ENCODE assay signal across 20 mouse cellular contexts in genomic region chr3:103379371-103379770, GRCm38 (mm10).
DNase-seq lines count a peak whose midpoint lies in the region; ATAC-seq and TF ChIP-seq lines count a peak whose summit lies in the region.
"Had no signal": no experiment of that assay in that cellular context is flagged by ENCODE, and none has a peak within 500 bp of the region (broad histone marks: within the 10 kb centered on the region; RNA-seq: fewer than 3 reads in every experiment).

No protein-coding gene starts in this region.

- WGBS in forebrain, embryonic 11.5 days = 80% methylated on average over 3 of the region's 3 CpGs
- 54% methylated on average over 3 of the region's 3 CpGs for WGBS in forebrain, embryonic 13.5 days
- 77% methylated on average over 3 of the region's 3 CpGs for WGBS in limb, embryonic 10.5 days
- WGBS in kidney, adult 2 months = 67% methylated on average over 3 of the region's 3 CpGs

- peak; percentile 35 for DNase-seq in forebrain, embryonic 11.5 days (ENCODE audit: low spot score)
- DNase-seq in 416B (ENCODE audit: low read depth) = peak; percentile 48
- peak; percentile 55 for DNase-seq in ES-E14 (ENCODE audit: low read depth, low spot score)
- no peak for DNase-seq in limb, embryonic 10.5 days (ENCODE audit: low spot score)
- no peak for DNase-seq in adipocyte (ENCODE audit: low spot score)
- no peak for DNase-seq in kidney, adult 2 months
- DNase-seq in urinary bladder, postnatal 4 days (ENCODE audit: low spot score in 2 of 2) = no peak
- DNase-seq: adrenal gland, postnatal 10 days; cerebellum, adult 11 months; cerebellum, adult 8-10 months; cerebellum, postnatal 25 days; gastrocnemius, postnatal 10 days; heart, postnatal 10 days; kidney, adult 11 months had no signal

- no peaks in the 10 kb centered on the region for H3K27me3 ChIP-seq in forebrain, embryonic 11.5 days (ENCODE audit: control insufficient read depth, insufficient read depth, low read length)
- H3K27me3 ChIP-seq in forebrain, embryonic 13.5 days = no peaks in the 10 kb centered on the region
- H3K27me3 ChIP-seq in limb, embryonic 10.5 days (ENCODE audit: low read depth, poor library complexity, severe bottlenecking) = no peaks in the 10 kb centered on the region
- no peaks in the 10 kb centered on the region for H3K27me3 ChIP-seq in kidney, adult 2 months (replicated peaks; ENCODE audit: control insufficient read depth, insufficient read depth, low read length)
- H3K27me3 ChIP-seq: embryonic facial prominence, embryonic 13.5 days; forebrain, embryonic 15.5 days; hindbrain, embryonic 13.5 days; Patski had no signal

- H3K4me2 ChIP-seq in forebrain, embryonic 11.5 days (ENCODE audit: low read depth, low read length, severe bottlenecking) = no peak overlapping the region
- no peak overlapping the region for H3K4me2 ChIP-seq in forebrain, embryonic 13.5 days
- H3K4me2 ChIP-seq: embryonic facial prominence, embryonic 13.5 days; forebrain, embryonic 15.5 days; hindbrain, embryonic 13.5 days had no signal

- no peak for TF ChIP-seq POLR2A in kidney, adult 2 months (IDR thresholded peaks at IDR 0.05; ENCODE audit: low read depth, low read length)

- H3K27ac ChIP-seq in forebrain, embryonic 11.5 days (ENCODE audit: low read depth, low read length) = no peak overlapping the region
- no peak overlapping the region for H3K27ac ChIP-seq in forebrain, embryonic 13.5 days
- peak overlapping the region; percentile 67; the same call in 1 of the 2 replicates for H3K27ac ChIP-seq in ES-E14 (ENCODE audit: insufficient read depth, low read depth, low read length, poor library complexity, severe bottlenecking)
- H3K27ac ChIP-seq in limb, embryonic 10.5 days = peak overlapping the region; percentile 44; the same call in 1 of the 2 replicates
- H3K27ac ChIP-seq in kidney, adult 2 months (ENCODE audit: insufficient read depth, low read depth, low read length) = no peak overlapping the region
- H3K27ac ChIP-seq: embryonic facial prominence, embryonic 13.5 days; forebrain, embryonic 15.5 days; hindbrain, embryonic 13.5 days; hindbrain, postnatal 0 days had no signal

- 0 out of 2 replicates have a peak, but pooled peaks cover 3% of the 10 kb centered on the region for H3K9me3 ChIP-seq in forebrain, embryonic 11.5 days (ENCODE audit: control insufficient read depth, low read length)
- H3K9me3 ChIP-seq in forebrain, embryonic 13.5 days (replicated peaks) = 0 out of 2 replicates have a peak, but pooled peaks cover 3% of the 10 kb centered on the region
- no peaks in the 10 kb centered on the region; the same call in 1 of the 2 replicates for H3K9me3 ChIP-seq in ES-E14 (ENCODE audit: control insufficient read depth, insufficient read depth, low read depth, low read length)
- H3K9me3 ChIP-seq in limb, embryonic 10.5 days (replicated peaks) = no peaks in the 10 kb centered on the region
- H3K9me3 ChIP-seq: forebrain, embryonic 15.5 days; hindbrain, embryonic 13.5 days had no signal

- no peak overlapping the region for H3K9ac ChIP-seq in forebrain, embryonic 11.5 days (ENCODE audit: low read length)
- H3K9ac ChIP-seq in forebrain, embryonic 13.5 days = no peak overlapping the region
- no peak overlapping the region for H3K9ac ChIP-seq in ES-E14 (ENCODE audit: insufficient read depth, low read depth, low read length, poor library complexity, severe bottlenecking)
- H3K9ac ChIP-seq: embryonic facial prominence, embryonic 13.5 days; forebrain, embryonic 15.5 days; hindbrain, embryonic 13.5 days had no signal

- in situ Hi-C loops in ES-E14 (cut with MboI; ENCODE audit: low sequenced_read_pairs in 2 of 2, unreplicated experiment in 2 of 2) = no loop called here

- no peak overlapping the region for H3K4me3 ChIP-seq in forebrain, embryonic 11.5 days (ENCODE audit: low read depth, low read length)
- no peak overlapping the region for H3K4me3 ChIP-seq in forebrain, embryonic 13.5 days
- no peak overlapping the region for H3K4me3 ChIP-seq in ES-E14 (ENCODE audit: insufficient read depth in 1 of 2, low read depth in 1 of 2, low read length in 2 of 2, poor library complexity in 1 of 2, severe bottlenecking in 1 of 2)
- H3K4me3 ChIP-seq in limb, embryonic 10.5 days = no peak overlapping the region
- H3K4me3 ChIP-seq in kidney, adult 2 months (ENCODE audit: insufficient read depth, low read depth, low read length) = no peak overlapping the region
- H3K4me3 ChIP-seq: embryonic facial prominence, embryonic 13.5 days; forebrain, embryonic 15.5 days; hindbrain, embryonic 13.5 days had no signal

- no peak for TF ChIP-seq CTCF in kidney, adult 2 months (conservative IDR thresholded peaks at IDR 0.05; ENCODE audit: insufficient read depth, insufficient read length, low read depth, low read length)

- ATAC-seq in forebrain, embryonic 11.5 days (replicated peaks; ENCODE audit: low FRiP score) = no peak
- no peak for ATAC-seq in forebrain, embryonic 13.5 days
- ATAC-seq: forebrain, embryonic 15.5 days; hindbrain, postnatal 0 days; Patski had no signal

- no peaks in the 10 kb centered on the region for H3K36me3 ChIP-seq in forebrain, embryonic 11.5 days (ENCODE audit: control insufficient read depth, insufficient read depth, low read length)
- no peaks in the 10 kb centered on the region for H3K36me3 ChIP-seq in forebrain, embryonic 13.5 days (ENCODE audit: poor library complexity, severe bottlenecking)
- H3K36me3 ChIP-seq in ES-E14 (ENCODE audit: control insufficient read depth, insufficient read depth, low read length, poor library complexity, severe bottlenecking) = no peaks in the 10 kb centered on the region
- no peaks in the 10 kb centered on the region for H3K36me3 ChIP-seq in limb, embryonic 10.5 days
- H3K36me3 ChIP-seq in kidney, adult 2 months (ENCODE audit: control insufficient read depth, insufficient read depth, low read length) = no peaks in the 10 kb centered on the region
- H3K36me3 ChIP-seq: embryonic facial prominence, embryonic 13.5 days; forebrain, embryonic 15.5 days; hindbrain, embryonic 13.5 days had no signal

- no peaks in the 10 kb centered on the region for H3K4me1 ChIP-seq in forebrain, embryonic 11.5 days (replicated peaks; ENCODE audit: control insufficient read depth, insufficient read depth, low read length)
- H3K4me1 ChIP-seq in forebrain, embryonic 13.5 days = no peaks in the 10 kb centered on the region
- H3K4me1 ChIP-seq in ES-E14 (ENCODE audit: control insufficient read depth in 2 of 2, insufficient read depth in 2 of 2, low read length in 2 of 2, poor library complexity in 1 of 2) = peaks cover 4 to 9% of the 10 kb centered on the region in 2 experiments; a peak in 1 of 4 replicates
- H3K4me1 ChIP-seq in limb, embryonic 10.5 days = peaks cover 21% of the 10 kb centered on the region
- H3K4me1 ChIP-seq in kidney, adult 2 months (ENCODE audit: control insufficient read depth, insufficient read depth, low read length) = no peaks in the 10 kb centered on the region
- H3K4me1 ChIP-seq: hindbrain, embryonic 13.5 days had no signal

TF ChIP-seq in ES-E14, 5 proteins besides CTCF, POLR2A, EP300 and RAD21:
- no peak for TF ChIP-seq MAFK (IDR thresholded peaks at IDR 0.05; ENCODE audit: insufficient read depth, low read depth, low read length)
- TF ChIP-seq CHD2 (IDR thresholded peaks at IDR 0.05; ENCODE audit: low read depth, low read length) = peak; percentile 33; the same call in 1 of the 2 replicates

Comparison
In these comparisons a context has a peak if more than half of its experiments do, and no peak if none do; other contexts are left out.
1. DNase-seq: peak in forebrain, embryonic 11.5 days (single experiment), 416B (single experiment) and ES-E14 (single experiment); none in limb, embryonic 10.5 days (single experiment), adipocyte (single experiment), kidney, adult 2 months (single experiment) and urinary bladder, postnatal 4 days (0 of 2).
2. H3K27ac ChIP-seq: peak in ES-E14 (single experiment) and limb, embryonic 10.5 days (single experiment); none in forebrain, embryonic 11.5 days (single experiment), forebrain, embryonic 13.5 days (single experiment) and kidney, adult 2 months (single experiment).